Mouse (Mus musculus) kidney, adult 10 weeks (tissue): Measurements from ENCODE around the gene Tas2r103. TPM values are rescaled to one million over a fixed set of nuclear protein-coding genes. Genes with fewer than 3 reads are reported as not detected.

Experiments used
- polyA plus RNA-seq: library from polyadenylated mRNA; stranded (reverse); fragments of 350-450 nt; fragmentation: Illumina TruSeq; extraction: RNeasy Lipid Tissue Mini Kit (QIAGEN cat#74804); gene quantifications from one replicate; pipeline ENCODE4 v1.2.3, GENCODE M21; 2014; ENCODE audit warnings: low read depth, low replicate concordance

The Tas2r103 gene
- not detected for polyA plus RNA-seq

GRCm38 (mm10) chr6:133037001-133037400 lies at the start of gene Tas2r103:
Gene Tas2r103, minus strand, starts transcription at chr6:133037101.

DNA sequence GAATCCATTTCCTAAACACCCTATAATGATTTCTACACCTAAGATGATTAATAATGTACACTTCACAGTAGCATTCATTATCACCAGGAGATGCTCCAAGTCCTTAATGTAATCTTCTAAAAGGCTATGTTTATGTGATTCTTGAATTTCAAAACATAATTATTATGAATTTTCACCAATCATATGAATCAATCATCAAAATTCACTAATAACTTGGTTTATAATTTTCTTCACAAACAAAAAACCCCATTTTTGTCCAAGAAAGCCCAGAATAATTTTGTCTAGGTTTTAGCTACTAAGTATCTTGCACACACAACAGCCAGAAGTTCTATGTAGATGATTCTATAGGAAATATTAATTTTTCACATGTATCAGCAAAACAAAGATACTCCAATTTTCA lies 18.8 kb upstream of the Tas2r103 start, which contains the start of gene Tas2r140:
Gene Tas2r140 (minus strand): TSS at position 101 of the 400 bp plus-strand sequence.

Other genes with a start within 250 kb of the Tas2r103 start
- not detected for gene Tas2r117, start 234.3 kb downstream of the Tas2r103 start, polyA plus RNA-seq
- gene Tas2r123, start 190.0 kb downstream of the Tas2r103 start, polyA plus RNA-seq = not detected
- not detected for gene Tas2r116, start 181.7 kb downstream of the Tas2r103 start, polyA plus RNA-seq
- gene Tas2r110, start 169.1 kb downstream of the Tas2r103 start, polyA plus RNA-seq = not detected
- not detected for gene Tas2r113, start 144.1 kb downstream of the Tas2r103 start, polyA plus RNA-seq
- not detected for gene Tas2r125, start 127.5 kb downstream of the Tas2r103 start, polyA plus RNA-seq
- gene Tas2r129, start 86.0 kb downstream of the Tas2r103 start, polyA plus RNA-seq = not detected
- gene Tas2r131, start 79.2 kb downstream of the Tas2r103 start, polyA plus RNA-seq = not detected
- not detected for gene Tas2r109, start 56.1 kb downstream of the Tas2r103 start, polyA plus RNA-seq
- not detected for gene Tas2r140, start 18.7 kb upstream of the Tas2r103 start, polyA plus RNA-seq
- gene Smim10l1, start 67.8 kb upstream of the Tas2r103 start, polyA plus RNA-seq = 300 TPM